Mouse (Mus musculus) kidney, postnatal 0 days (tissue): ENCODE measurements around the gene Fam129b. TPM values are rescaled to one million over a fixed set of nuclear protein-coding genes. Genes with fewer than 3 reads are reported as not detected.
A peak's percentile ranks its signal among the peaks of the same experiment; 100 is the strongest.

Source experiments
- ATAC-seq: fragments of 200-750 bp; cut with Nextera tagmentation; replicated peaks from 2 replicates; pipeline ENCODE4 v1.8.0; 2017; ENCODE audit warnings: low read depth, moderate number of reproducible peaks, moderate TSS enrichment, moderate library complexity; ENCODE audit not compliant: low FRiP score
- DNase-seq: peaks from one replicate; pipeline ENCODE4 v3.0.0-alpha.2; 2016; ENCODE audit warnings: low spot score
- H3K27ac ChIP-seq: fragments of 300-500 bp; sonication (generic); 2 replicates; pipeline ENCODE4 v1.5.1; 2014; ENCODE audit warnings: mild to moderate bottlenecking
- H3K27me3 ChIP-seq: fragments of 300-500 bp; sonication (generic); 2 replicates; pipeline ENCODE4 v1.6.1; 2014; ENCODE audit warnings: low read length, mixed read lengths; ENCODE audit not compliant: insufficient read depth
- H3K36me3 ChIP-seq: fragments of 300-500 bp; sonication (generic); 2 replicates; pipeline ENCODE4 v1.6.1; 2014; ENCODE audit warnings: low read length, mixed read lengths; ENCODE audit not compliant: insufficient read depth
- H3K4me1 ChIP-seq: fragments of 300-500 bp; sonication (generic); replicated peaks from 2 replicates; pipeline ENCODE4 v1.6.1; 2014; ENCODE audit warnings: antibody characterized with exemption, low read length, mixed read lengths; ENCODE audit not compliant: insufficient read depth
- H3K4me2 ChIP-seq: fragments of 300-500 bp; sonication (generic); 2 replicates; pipeline ENCODE4 v1.6.1; 2014; ENCODE audit warnings: mild to moderate bottlenecking, low read length, moderate library complexity, mixed read lengths
- H3K4me3 ChIP-seq: fragments of 300-500 bp; sonication (generic); replicated peaks from 2 replicates; pipeline ENCODE4 v1.5.1; 2014; ENCODE audit warnings: low read depth, low read length
- H3K9ac ChIP-seq: fragments of 300-500 bp; sonication (generic); 2 replicates; pipeline ENCODE4 v1.6.1; 2014; ENCODE audit warnings: low read depth, low read length
- H3K9me3 ChIP-seq: fragments of 300-500 bp; sonication (generic); replicated peaks from 2 replicates; pipeline ENCODE4 v1.6.1; 2016; ENCODE audit warnings: low read length, inconsistent platforms, mixed read lengths
- CTCF ChIP-seq: IDR thresholded peaks from 2 replicates; pipeline ENCODE4 v1.5.1; 2016; ENCODE audit warnings: antibody characterized with exemption, low read depth, mild to moderate bottlenecking, moderate library complexity
- WGBS: fragments of 180-500 bp; shearing (Covaris S2); extraction: QIAGEN DNeasy Blood & Tissue Kit; methylation state at CpG from one replicate; pipeline ENCODE4 v1.1.7; 2014; 5-methylcytosine and 5-hydroxymethylcytosine counted together
- polyA plus RNA-seq: library from polyadenylated mRNA; unstranded; fragments of >200 nt; fragmentation: Nextera tagmentation; extraction: Ambion mirVana; gene quantifications from 2 replicates; pipeline ENCODE4 v1.2.1, GENCODE M21; 2015

The Fam129b gene
- polyA plus RNA-seq, 1 experiment from 2014 or later: 42.2 TPM

DNA sequence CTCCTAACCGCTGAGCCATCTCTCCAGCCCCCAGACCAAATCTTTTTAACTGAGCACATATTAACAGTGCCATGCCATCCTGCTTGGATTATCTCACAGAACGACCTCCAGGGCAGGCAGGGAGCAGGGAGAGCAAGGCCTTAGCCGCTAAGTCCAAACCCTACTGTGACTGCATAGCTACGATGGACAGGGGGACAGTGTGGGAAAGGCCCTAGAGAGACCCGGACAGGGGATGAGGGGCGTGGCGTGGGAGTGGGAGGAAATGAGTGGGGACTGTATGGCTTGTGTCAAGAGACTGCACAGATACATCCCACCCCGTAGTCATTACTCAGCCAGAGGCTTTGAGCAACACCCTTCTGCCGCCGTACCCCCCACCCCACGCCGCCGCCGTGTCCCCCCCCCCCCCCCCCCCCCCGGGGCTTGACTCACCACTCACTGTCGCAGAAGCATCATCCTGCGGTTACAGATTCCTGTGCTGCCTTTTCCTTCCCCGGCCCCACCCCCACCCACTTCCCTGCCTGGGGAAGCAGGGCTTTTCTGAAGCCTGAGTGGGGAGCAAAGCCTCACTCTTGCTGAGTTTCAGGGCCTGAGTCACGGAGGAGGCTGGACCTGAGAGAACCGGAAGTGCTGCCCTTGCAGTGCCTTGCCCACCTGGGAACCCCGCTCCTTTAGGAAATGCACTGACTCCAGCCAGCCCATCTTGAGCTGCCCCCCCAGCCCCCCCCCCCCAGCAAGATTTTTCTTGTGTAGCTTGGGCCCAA is 6.5 kb downstream of the Fam129b start:
- WGBS: 31% methylated on average over 11 of the region's 21 CpGs
- ATAC-seq (peak; percentile 38; the same call in 1 of the 2 replicates), DNase-seq (peak; percentile 63)
- no peak overlapping the region for H3K4me3 ChIP-seq
- H3K9me3 ChIP-seq: no peaks in the 10 kb centered on the region
- H3K4me1 ChIP-seq: peaks cover 56% of the 10 kb centered on the region
- no peaks in the 10 kb centered on the region for H3K27me3 ChIP-seq
- H3K9ac ChIP-seq: no peak overlapping the region
- peak overlapping the region; percentile 75 for H3K27ac ChIP-seq
- H3K36me3 ChIP-seq: no peaks in the 10 kb centered on the region
- peak overlapping the region; percentile 23 for H3K4me2 ChIP-seq
- no peak for TF ChIP-seq CTCF

DNA sequence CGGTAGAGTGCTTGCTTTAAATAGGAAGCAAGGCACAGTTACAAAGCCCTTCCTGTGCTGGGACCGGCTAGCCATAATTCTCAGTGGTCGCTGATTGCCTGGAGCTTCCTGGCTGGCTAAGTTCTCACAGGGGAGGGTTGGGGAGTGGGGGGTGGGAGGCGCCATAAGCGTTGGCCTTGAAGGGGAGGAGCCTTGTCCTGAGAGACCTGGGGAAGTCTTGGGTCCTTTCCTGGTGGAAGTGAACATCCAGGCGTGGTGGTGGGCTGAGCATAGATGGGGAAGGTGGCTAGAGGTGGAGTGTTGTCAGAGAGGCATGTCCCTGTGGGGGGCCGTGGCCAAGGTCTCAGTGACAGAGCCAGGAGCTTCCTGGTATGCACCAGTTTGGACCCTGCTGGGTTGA is 8.8 kb downstream of the Fam129b start:
- ATAC-seq (no peak), DNase-seq (peak; percentile 77)
- no peak for TF ChIP-seq CTCF
- Histone ChIP-seq H3K9me3 (no peaks in the 10 kb centered on the region), H3K4me3 (no peak overlapping the region), H3K4me2 (no peak overlapping the region; the same call in 1 of the 2 replicates), H3K27me3 (no peaks in the 10 kb centered on the region), H3K4me1 (peaks cover 45% of the 10 kb centered on the region), H3K27ac (peak overlapping the region; percentile 75), H3K36me3 (no peaks in the 10 kb centered on the region), H3K9ac (0 out of 2 replicates have a peak overlapping the region, but pooled peaks have one; percentile 23)
- 20% methylated on average over 7 of the region's 7 CpGs for WGBS

DNA sequence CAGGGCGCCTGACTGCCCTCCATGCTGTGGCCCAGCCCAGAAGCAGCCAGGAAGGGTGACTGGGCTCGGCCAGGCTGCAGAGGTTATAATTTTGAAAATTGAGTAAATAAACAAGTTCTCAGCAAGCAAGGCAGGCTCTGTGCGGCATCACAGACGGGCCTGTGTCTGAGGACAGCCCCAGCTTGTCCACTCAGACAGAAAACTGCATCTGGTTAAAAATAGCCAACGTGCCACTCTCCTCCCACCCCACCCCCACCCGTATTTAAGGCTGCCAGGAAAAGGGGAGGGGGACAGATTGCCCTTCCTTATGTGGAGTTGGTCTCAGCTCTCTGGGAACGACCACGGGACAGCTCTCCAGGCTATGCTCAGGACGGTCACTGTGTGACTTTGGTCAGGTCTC is 12.1 kb downstream of the Fam129b start:
- Histone ChIP-seq H3K4me2 (no peak overlapping the region), H3K27ac (peak overlapping the region; percentile 79), H3K36me3 (no peaks in the 10 kb centered on the region), H3K4me3 (no peak overlapping the region), H3K27me3 (no peaks in the 10 kb centered on the region), H3K9me3 (no peaks in the 10 kb centered on the region), H3K4me1 (peaks cover 33% of the 10 kb centered on the region), H3K9ac (0 out of 2 replicates have a peak overlapping the region, but pooled peaks have one; percentile 36)
- no peak for TF ChIP-seq CTCF
- ATAC-seq (no peak), DNase-seq (no peak)
- 16% methylated on average over 9 of the region's 9 CpGs for WGBS

- Histone ChIP-seq H3K9ac (0 out of 2 replicates have a peak overlapping the region, but pooled peaks have one; percentile 36), H3K36me3 (no peaks in the 10 kb centered on the region), H3K27me3 (no peaks in the 10 kb centered on the region), H3K4me1 (peaks cover 35% of the 10 kb centered on the region), H3K9me3 (no peaks in the 10 kb centered on the region), H3K4me2 (no peak overlapping the region), H3K27ac (peak overlapping the region; percentile 79), H3K4me3 (no peak overlapping the region)
- ATAC-seq: no peak
- WGBS: 20% methylated on average over 3 of the region's 3 CpGs
- TF ChIP-seq CTCF: no peak
- DNase-seq: no peak
Observed at GRCm38 (mm10) chr2:32888551-32888950, 12.6 kb downstream of the Fam129b start.

DNA sequence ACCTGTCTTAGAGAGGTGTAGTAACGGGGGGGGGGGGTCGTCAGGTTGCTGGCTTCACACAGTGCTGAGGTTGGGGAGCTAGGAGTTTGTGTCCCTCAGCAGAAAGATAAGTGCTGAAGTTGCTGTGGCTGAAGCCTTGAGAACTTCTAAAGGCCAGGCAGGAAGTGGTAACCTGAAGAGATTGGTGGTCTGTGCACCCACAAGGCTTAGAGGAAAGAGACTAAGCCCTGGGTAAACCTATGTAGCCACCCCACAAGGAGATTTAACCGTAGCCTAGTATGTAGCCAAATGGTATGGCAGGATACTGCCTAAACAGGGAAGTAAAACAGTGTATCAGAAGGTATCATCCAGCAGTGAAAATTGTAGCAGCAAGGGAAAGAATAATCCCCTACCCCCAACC is 14.4 kb downstream of the Fam129b start:
- ATAC-seq (no peak), DNase-seq (no peak)
- H3K27me3 ChIP-seq: no peaks in the 10 kb centered on the region
- H3K9ac ChIP-seq: no peak overlapping the region
- H3K4me3 ChIP-seq: no peak overlapping the region
- H3K9me3 ChIP-seq: no peaks in the 10 kb centered on the region
- no peak overlapping the region for H3K27ac ChIP-seq
- no peak for TF ChIP-seq CTCF
- WGBS: 83% methylated on average over 3 of the region's 3 CpGs
- H3K4me1 ChIP-seq: peaks cover 23% of the 10 kb centered on the region; the same call in 1 of the 2 replicates
- no peaks in the 10 kb centered on the region for H3K36me3 ChIP-seq
- no peak overlapping the region for H3K4me2 ChIP-seq

DNA sequence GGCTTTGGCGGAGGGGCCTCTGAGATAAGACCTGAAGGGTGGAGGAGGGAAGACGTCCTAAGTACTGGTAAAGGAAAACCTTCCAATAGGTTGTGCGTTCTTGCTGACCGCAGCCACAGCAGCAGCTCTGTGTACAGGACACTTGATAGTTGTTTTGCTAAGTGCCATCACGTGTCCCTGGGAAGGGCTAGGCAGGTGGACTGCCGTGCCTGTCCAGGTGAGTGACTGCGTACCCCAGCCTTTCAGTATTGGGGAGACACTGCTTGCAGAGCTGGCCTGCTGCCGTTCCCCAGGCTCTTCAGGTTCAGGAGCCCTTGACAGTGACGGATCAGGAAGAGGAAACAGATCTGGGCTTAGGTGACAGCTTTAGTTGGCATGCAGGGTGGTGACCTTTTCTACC is 15.4 kb downstream of the Fam129b start:
- H3K9me3 ChIP-seq: no peaks in the 10 kb centered on the region
- no peaks in the 10 kb centered on the region for H3K27me3 ChIP-seq
- no peak overlapping the region for H3K4me3 ChIP-seq
- peaks cover 30% of the 10 kb centered on the region for H3K4me1 ChIP-seq
- 0 out of 2 replicates have a peak overlapping the region, but pooled peaks have one; percentile 18 for H3K9ac ChIP-seq
- TF ChIP-seq CTCF: no peak
- no peaks in the 10 kb centered on the region for H3K36me3 ChIP-seq
- ATAC-seq (no peak), DNase-seq (no peak)
- 57% methylated on average over 9 of the region's 9 CpGs for WGBS
- H3K4me2 ChIP-seq: no peak overlapping the region
- no peak overlapping the region for H3K27ac ChIP-seq

DNA sequence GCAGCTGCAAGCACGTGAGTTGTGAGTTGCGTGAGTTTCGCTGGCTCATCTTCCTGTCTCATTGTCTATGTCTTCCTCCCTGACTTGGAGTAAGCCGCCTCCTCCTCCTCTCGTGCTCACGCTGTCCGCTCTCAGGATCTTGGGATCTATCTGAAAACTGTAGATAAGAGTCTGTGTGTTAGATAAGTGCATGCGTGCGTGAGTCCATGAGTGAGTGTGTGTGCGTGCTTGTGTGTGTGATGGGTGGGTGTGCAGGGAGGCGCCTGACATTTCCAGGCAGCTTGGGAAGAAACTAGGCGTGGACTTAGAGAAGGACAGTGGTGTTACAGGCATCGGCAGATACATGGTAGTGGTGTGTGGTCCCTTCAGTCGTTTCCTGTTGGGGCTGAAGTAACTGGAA is 16.6 kb downstream of the Fam129b start:
- Histone ChIP-seq H3K4me1 (peaks cover 37% of the 10 kb centered on the region), H3K9ac (no peak overlapping the region)

More for the DNA sequence above, 16.6 kb downstream of the Fam129b start:
- Histone ChIP-seq H3K36me3 (no peaks in the 10 kb centered on the region), H3K4me3 (no peak overlapping the region), H3K27me3 (no peaks in the 10 kb centered on the region), H3K27ac (no peak overlapping the region), H3K9me3 (no peaks in the 10 kb centered on the region), H3K4me2 (no peak overlapping the region)
- no peak for DNase-seq
- TF ChIP-seq CTCF: no peak
- WGBS: 77% methylated on average over 14 of the region's 14 CpGs
- no peak for ATAC-seq
